Mouse (Mus musculus) right cerebral cortex, postnatal 25 days (tissue): ENCODE data around the gene Fgfr2.
A peak's percentile ranks its signal among the peaks of the same experiment; 100 is the strongest.

Source experiments
- DNase-seq: peaks from one replicate; pipeline ENCODE4 v3.0.0; 2022

Fgfr2 gene

DNA sequence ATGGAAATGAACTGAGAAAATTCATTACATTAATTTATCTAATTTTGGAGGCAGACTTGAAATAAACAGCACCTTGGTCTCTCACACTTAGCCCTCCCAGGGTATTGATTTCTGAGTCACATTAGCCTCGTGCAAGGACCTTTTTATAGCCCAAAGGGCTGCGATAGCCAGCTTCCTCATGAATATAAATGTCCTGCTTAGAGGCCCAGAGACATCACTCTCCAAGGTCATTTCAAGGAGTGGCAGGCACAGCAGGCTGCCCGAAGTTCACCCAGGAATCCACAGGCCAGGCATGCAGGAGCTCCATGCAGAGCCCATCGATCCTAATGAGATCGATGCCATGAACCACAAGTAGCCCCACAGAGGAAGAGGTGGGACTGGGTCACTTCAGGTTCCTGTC lies 697.1 kb downstream of the Fgfr2 start:
- DNase-seq = no peak

DNA sequence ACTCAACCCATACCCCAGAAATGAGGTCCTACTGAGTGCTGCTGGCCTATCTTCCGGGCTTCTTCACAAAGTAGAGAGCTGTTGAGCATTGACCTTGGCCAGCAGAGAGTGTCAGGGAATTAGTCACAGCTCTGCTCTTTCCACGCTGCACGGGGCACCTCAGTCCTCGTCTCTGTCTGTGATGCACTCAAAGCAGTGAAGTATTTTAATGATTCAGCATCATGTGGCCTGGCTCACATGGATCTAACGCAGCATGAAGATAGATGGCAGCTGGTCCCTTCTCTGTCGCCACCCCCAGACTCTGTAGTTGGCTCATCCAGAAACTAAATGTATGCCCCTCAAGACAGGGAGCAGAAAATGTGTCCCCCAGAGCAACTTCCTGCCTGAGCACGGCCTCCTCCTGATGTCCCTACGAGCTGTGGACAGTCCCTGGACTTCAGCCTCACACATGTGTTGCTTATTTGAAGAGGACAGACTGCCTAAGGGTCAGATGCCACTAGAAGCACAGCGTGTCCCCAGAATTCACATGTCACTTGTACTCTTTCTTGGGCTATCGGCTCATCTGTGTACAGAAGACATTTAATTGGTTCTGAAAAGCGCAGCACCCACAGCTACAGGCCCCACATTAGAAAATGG lies 697.7 kb downstream of the Fgfr2 start:
- DNase-seq = no peak

- DNase-seq = no peak
These were observed 699.6 kb downstream of the Fgfr2 start for GRCm38 (mm10) chr7:132423570-132423969.

DNA sequence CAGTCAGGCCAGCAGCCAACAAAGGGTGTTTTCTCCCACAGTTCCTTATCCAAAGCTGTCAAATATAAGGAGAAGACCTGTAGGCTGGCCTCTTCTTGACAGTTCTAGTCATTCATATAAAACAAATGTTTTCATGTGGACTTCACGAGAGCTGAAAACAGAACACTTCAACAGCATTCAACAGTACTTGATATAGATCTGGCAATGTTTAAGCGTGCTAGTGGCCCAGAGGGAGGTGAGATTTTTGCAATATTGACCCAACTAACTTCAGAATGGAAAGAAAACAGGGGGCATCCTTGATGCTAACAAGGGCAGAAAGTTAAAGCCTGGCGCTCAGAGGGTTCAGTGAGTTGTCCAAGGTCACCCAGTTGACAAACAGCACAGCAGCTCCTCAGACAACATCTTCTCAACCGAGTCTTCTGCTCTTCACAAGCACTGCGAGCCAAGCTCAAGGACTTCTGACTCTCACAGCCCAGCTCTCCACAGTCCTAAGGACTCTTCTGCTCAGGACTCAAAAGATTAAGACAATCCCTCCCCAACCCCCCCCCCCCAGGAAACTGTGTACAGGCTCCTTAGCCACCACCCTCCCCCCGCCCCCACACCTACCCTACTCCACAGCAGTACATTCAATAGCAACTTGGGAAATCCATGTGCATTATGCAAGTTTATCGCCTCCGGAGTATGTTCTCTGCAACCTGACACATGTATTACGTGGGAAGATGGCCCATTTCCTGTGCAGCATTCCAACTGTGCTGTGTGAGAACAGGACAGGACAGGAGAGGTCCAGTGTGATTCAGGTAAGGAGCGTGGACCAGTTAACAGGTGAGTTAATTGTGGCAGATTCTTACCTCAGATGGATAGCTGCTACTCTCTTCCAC lies 703.5 kb downstream of the Fgfr2 start:
- no peak for DNase-seq

DNA sequence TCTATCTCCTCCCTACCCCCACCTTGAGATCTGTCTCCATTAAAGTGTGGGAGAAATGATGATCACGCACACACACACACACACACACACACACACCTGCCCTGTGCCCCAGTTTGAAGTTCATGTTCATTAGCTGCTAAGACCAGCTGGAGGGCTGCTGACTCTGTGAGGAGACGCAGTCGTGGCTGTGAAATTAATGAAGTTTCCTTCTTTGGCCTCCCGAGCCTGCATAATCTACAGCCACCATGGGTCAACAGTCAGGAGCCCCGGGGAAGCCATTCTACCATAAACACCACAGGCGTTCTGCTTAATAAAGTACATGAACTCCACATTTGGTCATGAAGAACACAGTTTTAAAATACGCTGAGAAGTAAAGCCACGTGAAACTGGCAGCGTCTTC lies 706.3 kb downstream of the Fgfr2 start:
- DNase-seq = no peak

DNA sequence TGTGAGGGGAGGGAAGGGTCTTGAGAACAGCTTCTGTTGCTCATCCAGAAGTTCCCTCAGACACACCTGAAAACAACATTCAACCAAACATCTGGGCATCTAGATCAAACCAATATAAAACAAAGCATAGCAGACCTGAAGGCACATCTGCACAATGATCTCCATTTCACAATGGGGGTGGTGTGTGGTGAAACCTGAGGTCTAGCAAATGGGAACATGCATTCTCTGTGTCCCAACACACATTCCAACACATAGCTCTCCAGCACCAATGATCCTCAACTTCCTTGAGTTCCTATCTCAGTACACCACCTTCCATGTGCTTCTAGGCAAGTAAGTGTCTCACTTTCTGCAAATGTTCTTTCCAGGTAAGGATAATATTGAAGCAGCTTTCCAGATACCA lies 707.3 kb downstream of the Fgfr2 start:
- DNase-seq = no peak

DNA sequence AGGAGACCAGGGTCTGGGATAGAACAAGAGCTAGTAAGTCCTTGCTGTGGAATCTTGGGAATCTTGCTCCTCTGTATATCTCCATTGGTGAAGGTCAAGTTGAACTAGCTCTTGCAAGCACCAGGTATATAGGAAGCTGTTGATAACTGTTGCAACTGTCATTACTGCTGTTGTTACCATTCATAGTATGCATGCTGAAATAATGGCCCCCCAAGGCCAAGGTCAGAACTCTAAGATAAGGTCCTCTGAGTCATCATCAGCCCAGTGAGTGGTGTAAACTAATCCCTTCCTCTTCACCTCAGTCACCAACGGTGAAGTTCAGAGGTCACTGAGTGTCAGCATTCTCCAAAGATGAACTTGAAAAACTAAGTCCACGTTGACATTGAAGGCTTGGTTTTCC lies 710.6 kb downstream of the Fgfr2 start:
- DNase-seq = no peak

DNA sequence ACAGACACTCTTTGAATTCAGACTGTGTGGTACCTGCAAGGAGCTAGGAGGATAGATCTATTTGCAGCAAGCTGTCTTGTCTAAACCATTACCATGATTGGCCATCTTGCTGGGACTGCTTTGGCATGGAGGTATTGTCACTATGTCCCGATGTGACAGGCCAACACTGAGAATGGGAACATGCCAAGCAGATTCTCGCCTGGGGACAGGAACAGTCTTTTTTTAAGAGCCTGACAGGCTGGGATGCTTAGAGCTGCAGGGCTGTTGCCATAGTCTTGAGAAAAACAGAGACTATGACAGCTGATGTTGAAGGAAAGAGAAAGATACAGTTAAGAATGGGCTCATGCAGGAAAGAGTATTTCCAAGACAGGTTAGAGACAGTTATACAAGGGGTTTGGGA lies 711.4 kb downstream of the Fgfr2 start:
- DNase-seq = no peak

DNA sequence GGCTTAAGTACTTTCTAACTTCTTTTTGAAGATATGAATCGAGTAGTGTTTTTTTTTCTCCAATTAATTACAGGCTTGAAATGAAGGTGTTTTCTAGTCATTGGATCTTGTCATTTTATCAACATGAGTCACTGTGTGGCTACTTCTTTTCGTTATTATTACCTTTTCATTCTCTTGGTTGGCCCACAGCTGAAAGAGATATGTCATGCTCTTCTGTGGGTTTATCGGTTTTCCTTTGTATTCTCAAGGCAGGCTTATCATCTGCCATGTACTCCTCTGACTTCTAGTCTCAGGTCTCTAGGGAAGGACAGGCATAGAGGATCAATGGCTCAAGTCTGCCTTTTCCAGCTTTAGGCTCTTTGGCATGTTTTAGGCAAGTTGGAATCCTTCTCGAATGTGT lies 712.2 kb downstream of the Fgfr2 start:
- DNase-seq = no peak

- no peak for DNase-seq
These were observed 713.3 kb downstream of the Fgfr2 start for GRCm38 (mm10) chr7:132409890-132410289.

- DNase-seq = no peak
These were observed 720.6 kb downstream of the Fgfr2 start for GRCm38 (mm10) chr7:132402377-132403084.

DNA sequence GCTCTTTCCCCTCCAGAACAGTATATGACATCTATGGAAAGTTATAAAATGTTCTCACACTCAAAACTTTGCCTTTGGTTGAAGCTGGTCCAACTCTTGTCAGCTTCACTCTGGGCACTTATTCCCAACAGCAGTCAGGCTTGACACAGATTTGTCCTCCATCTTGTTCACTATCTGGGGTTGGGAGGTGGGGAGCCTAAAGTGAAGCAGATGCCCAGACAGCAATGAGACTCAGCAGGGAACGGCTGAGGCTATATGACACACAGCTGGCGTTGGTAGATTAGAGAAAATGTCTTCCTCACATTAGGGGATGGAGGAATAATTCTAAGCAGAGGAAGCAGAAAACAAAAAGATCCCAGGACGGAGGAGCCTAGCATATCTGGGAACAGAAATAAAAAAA lies 724.7 kb downstream of the Fgfr2 start:
- no peak for DNase-seq

DNA sequence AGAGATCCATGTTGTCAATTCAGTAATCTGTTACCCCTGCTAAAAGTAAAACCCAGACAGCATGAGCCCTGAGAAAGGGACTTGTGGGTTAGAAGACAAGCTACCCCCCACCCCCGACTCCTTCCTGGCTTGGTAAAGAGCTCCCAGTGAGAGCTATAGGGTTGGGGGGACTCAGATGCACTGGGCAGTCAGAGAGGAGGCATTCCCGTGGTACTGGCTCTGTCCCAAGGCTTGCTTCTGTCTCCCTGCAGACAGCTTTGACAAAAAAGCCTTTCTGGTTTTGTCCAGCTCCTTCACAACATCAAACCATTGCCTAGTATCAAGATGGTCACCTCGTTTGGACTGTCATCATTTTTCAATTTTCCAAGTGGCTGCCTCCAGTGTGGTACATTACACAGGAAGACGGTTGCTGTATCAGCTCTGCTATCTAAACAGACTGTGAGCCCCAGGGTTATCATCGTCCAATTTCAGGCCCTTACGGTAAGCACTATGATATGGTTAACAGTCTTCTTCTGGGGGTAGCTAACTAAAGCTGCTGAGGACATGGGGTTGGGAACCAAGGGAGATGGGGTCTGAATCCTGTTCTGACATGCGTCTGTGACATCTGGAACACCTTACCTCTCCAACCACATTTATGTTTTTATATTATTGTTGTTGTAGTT lies 726.4 kb downstream of the Fgfr2 start:
- DNase-seq = no peak

DNA sequence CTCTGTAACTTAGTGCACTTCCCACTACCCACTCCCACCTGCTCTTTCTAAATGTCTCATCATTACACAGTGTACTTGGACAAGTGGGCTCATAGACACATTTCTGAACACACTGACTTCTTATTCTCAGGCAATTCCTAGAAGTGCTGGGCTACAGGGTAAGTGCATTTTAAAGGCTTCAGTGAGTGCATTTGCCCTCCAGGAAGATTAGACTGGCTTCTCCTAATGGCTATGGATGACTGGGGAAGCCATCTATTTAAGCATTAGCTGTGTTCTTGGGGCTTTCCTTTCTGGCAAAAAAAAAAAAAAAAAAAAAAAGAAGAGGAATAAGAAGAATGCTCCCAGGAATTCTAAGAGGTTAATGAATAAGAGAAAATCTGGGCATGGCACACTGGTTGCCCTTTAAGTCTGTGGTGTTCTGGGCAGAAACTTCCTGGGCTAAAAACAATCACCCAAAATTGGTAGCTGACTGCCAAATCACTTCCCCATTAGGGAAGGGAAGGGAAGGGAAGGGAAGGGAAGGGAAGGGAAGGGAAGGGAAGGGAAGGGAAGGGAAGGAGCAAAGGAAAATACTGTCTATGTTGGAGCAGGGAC lies 729.5 kb downstream of the Fgfr2 start:
- DNase-seq = no peak

DNA sequence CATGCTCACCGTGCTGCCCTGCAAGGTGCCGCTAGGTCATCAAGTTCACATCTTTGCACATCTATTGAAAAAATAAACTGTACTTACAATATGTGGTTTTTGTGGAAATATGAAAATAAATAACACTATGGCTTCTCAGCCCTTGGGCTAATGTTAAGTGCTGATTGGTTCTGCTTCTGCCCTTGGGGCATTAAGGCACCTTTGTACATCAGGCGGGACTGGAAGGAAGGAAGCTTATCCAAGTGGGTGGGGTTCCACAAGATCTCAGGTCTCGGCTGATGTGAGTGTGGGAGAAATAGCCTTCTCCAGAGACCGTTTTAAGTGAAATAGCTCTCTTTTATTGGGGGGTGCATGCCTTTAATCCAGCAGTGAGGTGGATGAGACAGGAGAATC lies 730.1 kb downstream of the Fgfr2 start:
- DNase-seq = no peak

GRCm38 (mm10) chr7:132392233-132393013 lies 730.7 kb downstream of the Fgfr2 start:
- no peak for DNase-seq

DNA sequence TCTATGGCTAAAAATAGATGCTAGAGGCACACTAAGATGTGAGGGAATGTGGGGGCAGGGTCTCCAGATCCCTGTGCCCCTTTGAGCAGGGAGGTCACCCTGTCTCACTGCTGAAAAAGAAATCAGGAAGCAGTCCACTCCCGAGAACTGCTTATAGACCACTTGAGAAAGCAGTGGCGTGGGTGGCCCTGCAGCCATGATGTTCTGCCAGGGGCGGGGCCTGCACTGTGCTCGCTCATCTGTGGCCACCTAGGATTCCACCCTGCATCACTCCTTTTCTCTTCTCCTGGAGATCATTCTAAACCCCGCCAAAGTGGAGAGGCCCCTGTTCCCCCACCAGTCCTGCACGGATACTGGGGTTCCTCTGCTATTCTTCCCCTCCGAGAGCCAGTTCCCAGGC lies 733.7 kb downstream of the Fgfr2 start:
- no peak for DNase-seq

- no peak for DNase-seq
These were observed 735.6 kb downstream of the Fgfr2 start for GRCm38 (mm10) chr7:132387507-132387906.

- DNase-seq = no peak
These were observed 736.8 kb downstream of the Fgfr2 start for GRCm38 (mm10) chr7:132386316-132386715.

DNA sequence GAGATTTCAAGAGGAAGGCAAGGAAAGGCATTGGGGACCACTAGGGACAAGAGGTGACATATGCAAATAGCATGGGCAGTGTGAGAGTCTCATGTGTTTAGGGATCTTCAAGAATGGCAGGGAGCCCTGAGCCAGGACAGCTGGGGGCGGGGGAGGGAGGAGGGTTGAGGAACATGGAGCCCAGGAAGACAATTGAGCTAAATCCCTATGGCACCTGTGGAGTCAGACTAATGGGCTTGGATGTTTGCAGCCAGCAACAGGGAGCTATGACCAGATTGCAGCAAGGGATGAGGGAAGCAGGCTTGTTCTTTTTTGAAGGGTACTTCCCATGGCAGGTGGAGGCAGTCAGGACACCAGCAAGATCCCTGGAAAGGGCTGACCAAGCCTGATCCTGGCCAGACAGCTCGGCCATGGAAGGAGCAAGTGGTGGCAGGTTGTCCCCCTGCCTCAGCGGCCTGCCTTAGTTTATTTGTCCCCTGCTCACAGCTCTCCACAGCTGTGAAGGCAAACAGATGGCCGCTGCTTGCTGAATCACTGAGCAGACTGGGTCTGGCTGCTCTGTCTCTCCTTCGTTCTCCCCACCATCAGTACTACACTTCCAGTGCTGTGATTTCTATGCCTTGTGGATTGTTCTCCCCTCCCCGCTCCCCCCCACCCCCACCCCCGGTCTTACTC lies 737.6 kb downstream of the Fgfr2 start:
- peak; percentile 31 for DNase-seq

DNA sequence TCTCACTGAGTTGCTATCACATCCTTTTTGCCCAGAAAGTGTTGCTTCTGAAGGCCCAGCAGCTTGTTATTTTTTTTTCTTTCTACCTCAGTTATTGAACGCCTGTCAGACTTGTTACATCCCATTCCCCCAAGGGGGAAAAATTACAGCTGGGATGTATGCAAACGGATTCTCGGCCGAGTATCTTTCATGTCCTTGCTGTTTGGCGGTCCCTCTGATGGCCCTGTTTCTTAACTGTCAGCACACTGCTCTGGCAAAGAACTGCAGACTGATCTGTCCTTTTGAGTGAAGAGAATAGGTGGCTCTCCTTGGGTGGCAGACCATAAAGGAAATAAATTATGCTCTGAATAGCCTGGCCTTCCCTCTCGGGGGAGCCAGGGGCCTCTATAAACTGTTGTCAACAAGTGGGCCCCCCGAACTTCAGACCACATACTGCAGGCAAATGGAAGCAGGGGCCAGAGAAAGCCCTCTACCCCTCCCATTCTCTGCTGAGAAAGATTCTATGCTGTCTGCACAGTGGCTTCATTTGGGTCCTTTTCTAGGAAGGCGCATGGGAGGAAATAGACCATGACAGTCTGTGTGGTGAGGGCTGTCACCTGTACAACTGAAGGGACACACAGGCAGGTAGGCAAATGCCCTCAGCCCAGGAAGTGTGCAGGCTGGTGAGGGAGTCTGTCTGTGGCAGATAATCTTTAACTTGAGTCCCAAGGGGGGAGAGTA lies 738.3 kb downstream of the Fgfr2 start:
- no peak for DNase-seq
